Mouse (Mus musculus): ENCODE measurements around the gene Pfdn2. TPM values are rescaled to one million over a fixed set of nuclear protein-coding genes. Genes with fewer than 3 reads are reported as not detected.

The Pfdn2 gene
- polyA plus RNA-seq, 1 experiment from 2014 or later = 73.7 TPM

Other genes with a start within 250 kb of the Pfdn2 start
- gene Cfap126, start 231.8 kb upstream of the Pfdn2 start, polyA plus RNA-seq (2014; fragmentation: Nextera tagmentation; extraction: Ambion mirVana) = 1.4 and 2.2 TPM in 2 replicates
- gene Sdhc, start 195.1 kb upstream of the Pfdn2 start, polyA plus RNA-seq (2014; fragmentation: Nextera tagmentation; extraction: Ambion mirVana) = 261 and 281 TPM in 2 replicates
- gene Mpz, start 195.0 kb upstream of the Pfdn2 start, polyA plus RNA-seq (2014; fragmentation: Nextera tagmentation; extraction: Ambion mirVana) = 0.14 TPM in 1 of 2 replicates, not detected in the other
- gene Pcp4l1, start 149.4 kb upstream of the Pfdn2 start, polyA plus RNA-seq (2014; fragmentation: Nextera tagmentation; extraction: Ambion mirVana) = 1.2 and 1.9 TPM in 2 replicates
- gene Nr1i3, start 131.7 kb upstream of the Pfdn2 start, polyA plus RNA-seq (2014; fragmentation: Nextera tagmentation; extraction: Ambion mirVana) = 0.16 TPM in 2 replicates
- gene Tomm40l, start 123.2 kb upstream of the Pfdn2 start, polyA plus RNA-seq (2014; fragmentation: Nextera tagmentation; extraction: Ambion mirVana) = 32.3 and 32.4 TPM in 2 replicates
- gene Apoa2, start 120.6 kb upstream of the Pfdn2 start, polyA plus RNA-seq (2014; fragmentation: Nextera tagmentation; extraction: Ambion mirVana) = 2,189 and 2,339 TPM in 2 replicates
- gene Fcer1g, start 111.3 kb upstream of the Pfdn2 start, polyA plus RNA-seq (2014; fragmentation: Nextera tagmentation; extraction: Ambion mirVana) = 70.9 and 83.6 TPM in 2 replicates
- gene Adamts4, start 95.2 kb upstream of the Pfdn2 start, polyA plus RNA-seq (2014; fragmentation: Nextera tagmentation; extraction: Ambion mirVana) = 1.6 and 2.0 TPM in 2 replicates
- 256 and 262 TPM in 2 replicates for gene Ndufs2, start 94.3 kb upstream of the Pfdn2 start, polyA plus RNA-seq (2014; fragmentation: Nextera tagmentation; extraction: Ambion mirVana)
- 49.0 and 50.6 TPM in 2 replicates for gene B4galt3, start 75.3 kb upstream of the Pfdn2 start, polyA plus RNA-seq (2014; fragmentation: Nextera tagmentation; extraction: Ambion mirVana)
- gene Ppox, start 64.5 kb upstream of the Pfdn2 start, polyA plus RNA-seq (2014; fragmentation: Nextera tagmentation; extraction: Ambion mirVana) = 131 and 133 TPM in 2 replicates
- gene Usp21, start 57.7 kb upstream of the Pfdn2 start, polyA plus RNA-seq (2014; fragmentation: Nextera tagmentation; extraction: Ambion mirVana) = 51.0 and 53.1 TPM in 2 replicates
- gene Ufc1, start 50.6 kb upstream of the Pfdn2 start, polyA plus RNA-seq (2014; fragmentation: Nextera tagmentation; extraction: Ambion mirVana) = 83.7 TPM in 2 replicates
- gene Dedd, start 16.5 kb upstream of the Pfdn2 start, polyA plus RNA-seq (2014; fragmentation: Nextera tagmentation; extraction: Ambion mirVana) = 34.8 and 37.5 TPM in 2 replicates
- gene Nit1, start within 50 bp of the Pfdn2 start, polyA plus RNA-seq (2014; fragmentation: Nextera tagmentation; extraction: Ambion mirVana) = 26.2 and 29.1 TPM in 2 replicates
- gene Klhdc9, start 15.1 kb downstream of the Pfdn2 start, polyA plus RNA-seq (2014; fragmentation: Nextera tagmentation; extraction: Ambion mirVana) = 0.66 and 0.77 TPM in 2 replicates
- gene Nectin4, start 24.4 kb downstream of the Pfdn2 start, polyA plus RNA-seq (2014; fragmentation: Nextera tagmentation; extraction: Ambion mirVana) = 0.25 and 0.53 TPM in 2 replicates
- 3.5 and 3.8 TPM in 2 replicates for gene Arhgap30, start 43.3 kb downstream of the Pfdn2 start, polyA plus RNA-seq (2014; fragmentation: Nextera tagmentation; extraction: Ambion mirVana)
- 51.0 and 53.2 TPM in 2 replicates for gene Usf1, start 65.6 kb downstream of the Pfdn2 start, polyA plus RNA-seq (2014; fragmentation: Nextera tagmentation; extraction: Ambion mirVana)
- 1.6 and 1.7 TPM in 2 replicates for gene Tstd1, start 73.2 kb downstream of the Pfdn2 start, polyA plus RNA-seq (2014; fragmentation: Nextera tagmentation; extraction: Ambion mirVana)
- 42.0 and 47.8 TPM in 2 replicates for gene F11r, start 91.9 kb downstream of the Pfdn2 start, polyA plus RNA-seq (2014; fragmentation: Nextera tagmentation; extraction: Ambion mirVana)
- 7.8 and 8.3 TPM in 2 replicates for gene Alyref2, start 157.8 kb downstream of the Pfdn2 start, polyA plus RNA-seq (2014; fragmentation: Nextera tagmentation; extraction: Ambion mirVana)
- gene Itln1, start 189.6 kb downstream of the Pfdn2 start, polyA plus RNA-seq (2014; fragmentation: Nextera tagmentation; extraction: Ambion mirVana) = not detected in 2 replicates
- gene Cd244a, start 213.5 kb downstream of the Pfdn2 start, polyA plus RNA-seq (2014; fragmentation: Nextera tagmentation; extraction: Ambion mirVana) = 0.63 and 0.82 TPM in 2 replicates